Mouse (Mus musculus): Measurements from ENCODE around the gene Sms. TPM values are rescaled to one million over a fixed set of nuclear protein-coding genes. Genes with fewer than 3 reads are reported as not detected.

Sms gene
- polyA plus RNA-seq, 1 experiment from 2014 or later: 46.7 TPM

DNA sequence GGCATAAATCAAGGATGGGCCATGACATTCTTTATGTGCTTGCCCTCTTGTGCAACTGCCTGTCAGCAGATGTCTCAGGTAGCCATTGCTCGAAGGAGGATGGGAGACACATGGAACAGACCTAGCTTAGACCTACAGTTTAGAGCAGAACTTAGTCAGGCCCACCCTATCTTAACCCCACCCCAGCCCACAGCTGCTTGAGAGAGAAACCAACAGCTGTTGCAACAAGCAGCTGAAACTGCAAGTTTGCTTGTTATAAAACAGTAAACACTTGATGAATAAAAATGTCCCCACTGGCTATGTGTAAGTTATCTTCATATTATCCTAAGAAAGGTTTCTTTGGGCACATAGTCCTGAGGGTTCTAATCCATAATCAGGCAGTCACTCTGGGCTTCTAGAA, 57.3 kb downstream of the Sms start:
- H3K9ac ChIP-seq: no peak overlapping the region
- no peak overlapping the region for H3K4me2 ChIP-seq (replicated peaks)
- H3K4me3 ChIP-seq (replicated peaks): no peak overlapping the region
- 71% methylated on average over 1 of the region's 1 CpGs for WGBS
- no peaks in the 10 kb centered on the region for H3K36me3 ChIP-seq
- no peaks in the 10 kb centered on the region for H3K4me1 ChIP-seq
- H3K27ac ChIP-seq (replicated peaks): no peak overlapping the region
- ATAC-seq (ENCODE audit: insufficient number of reproducible peaks, low FRiP score, low TSS enrichment, low read depth): no peak
- no peaks in the 10 kb centered on the region for H3K9me3 ChIP-seq (replicated peaks)
- H3K27me3 ChIP-seq: no peaks in the 10 kb centered on the region

GRCm38 (mm10) chrX:157419451-157419850, 72.6 kb downstream of the Sms start:
- Histone ChIP-seq H3K4me2 (replicated peaks) (no peak overlapping the region), H3K36me3 (no peaks in the 10 kb centered on the region), H3K4me1 (no peaks in the 10 kb centered on the region), H3K27me3 (no peaks in the 10 kb centered on the region), H3K4me3 (replicated peaks) (no peak overlapping the region), H3K27ac (replicated peaks) (no peak overlapping the region), H3K9me3 (replicated peaks) (no peaks in the 10 kb centered on the region), H3K9ac (no peak overlapping the region)
- ATAC-seq (ENCODE audit: insufficient number of reproducible peaks, low FRiP score, low TSS enrichment, low read depth): no peak
- WGBS: 73% methylated on average over 2 of the region's 2 CpGs

- H3K9me3 ChIP-seq (replicated peaks): no peaks in the 10 kb centered on the region
- H3K27me3 ChIP-seq: no peaks in the 10 kb centered on the region
- no peak within 1 kb of the TSS for H3K4me2 ChIP-seq (replicated peaks)
- no peak for ATAC-seq (ENCODE audit: insufficient number of reproducible peaks, low FRiP score, low TSS enrichment, low read depth)
- WGBS: 32% methylated on average over 5 of the region's 5 CpGs
- no peak within 1 kb of the TSS for H3K9ac ChIP-seq
- no peaks in the 10 kb centered on the region for H3K36me3 ChIP-seq
- no peak within 1 kb of the TSS for H3K27ac ChIP-seq (replicated peaks)
- H3K4me1 ChIP-seq: no peaks in the 10 kb centered on the region
- H3K4me3 ChIP-seq (replicated peaks): no peak within 1 kb of the TSS
These were observed 76.9 kb downstream of the Sms start, which contains the start of gene Phex for GRCm38 (mm10) chrX:157415212-157415611. TSS of gene Phex (minus strand) at chrX:157415312.

GRCm38 (mm10) chrX:157404919-157405318, 87.2 kb downstream of the Sms start:
- H3K4me2 ChIP-seq (replicated peaks): no peak overlapping the region
- H3K27me3 ChIP-seq: no peaks in the 10 kb centered on the region
- no peak overlapping the region for H3K4me3 ChIP-seq (replicated peaks)
- no peak overlapping the region for H3K9ac ChIP-seq
- no peak overlapping the region for H3K27ac ChIP-seq (replicated peaks)
- 69% methylated on average over 6 of the region's 6 CpGs for WGBS
- H3K36me3 ChIP-seq: no peaks in the 10 kb centered on the region
- ATAC-seq (ENCODE audit: insufficient number of reproducible peaks, low FRiP score, low TSS enrichment, low read depth): no peak
- H3K9me3 ChIP-seq (replicated peaks): no peaks in the 10 kb centered on the region
- H3K4me1 ChIP-seq: no peaks in the 10 kb centered on the region

Other genes with a start within 250 kb of the Sms start
- gene Phex, start 77.0 kb downstream of the Sms start, polyA plus RNA-seq (2015; fragmentation: Nextera tagmentation; extraction: Ambion mirVana): 3.0 and 4.1 TPM in 2 replicates
- 2.5 and 3.7 TPM in 2 replicates for gene Yy2, start 76.7 kb upstream of the Sms start, polyA plus RNA-seq (2015; fragmentation: Nextera tagmentation; extraction: Ambion mirVana)
- 18.4 and 19.5 TPM in 2 replicates for gene Mbtps2, start 106.4 kb upstream of the Sms start, polyA plus RNA-seq (2015; fragmentation: Nextera tagmentation; extraction: Ambion mirVana)
- 33.5 and 51.8 TPM in 2 replicates for gene Smpx, start 206.6 kb upstream of the Sms start, polyA plus RNA-seq (2015; fragmentation: Nextera tagmentation; extraction: Ambion mirVana)